Mouse (Mus musculus): ENCODE results near the gene Cass4. TPM values are rescaled to one million over a fixed set of nuclear protein-coding genes. Genes with fewer than 3 reads are reported as not detected.

Gene Cass4
- total and polyA plus RNA-seq, 2 experiments from 2014 or later = 0.16 to 0.21 TPM

GRCm38 (mm10) chr2:172399901-172400300 lies 6.3 kb downstream of the Cass4 start:
- Histone ChIP-seq H3K9me3 (ENCODE audit: low read length) (no peaks in the 10 kb centered on the region), H3K9ac (replicated peaks; ENCODE audit: low read length) (no peak overlapping the region), H3K4me1 (ENCODE audit: insufficient read depth, low read length) (no peaks in the 10 kb centered on the region), H3K4me3 (ENCODE audit: low read length) (no peak overlapping the region), H3K36me3 (ENCODE audit: insufficient read depth, low read length) (no peaks in the 10 kb centered on the region), H3K4me2 (ENCODE audit: low read depth, low read length) (no peak overlapping the region), H3K27ac (no peak overlapping the region), H3K27me3 (ENCODE audit: insufficient read depth, low read length) (no peaks in the 10 kb centered on the region)
- DNase-seq (ENCODE audit: low spot score) = peak; percentile 10
- 20% methylated on average over 9 of the region's 9 CpGs for WGBS
- ATAC-seq = peak; percentile 29; the same call in 1 of the 2 replicates
- no peak for TF ChIP-seq CTCF (IDR thresholded peaks at IDR 0.05; ENCODE audit: low read depth)

DNA sequence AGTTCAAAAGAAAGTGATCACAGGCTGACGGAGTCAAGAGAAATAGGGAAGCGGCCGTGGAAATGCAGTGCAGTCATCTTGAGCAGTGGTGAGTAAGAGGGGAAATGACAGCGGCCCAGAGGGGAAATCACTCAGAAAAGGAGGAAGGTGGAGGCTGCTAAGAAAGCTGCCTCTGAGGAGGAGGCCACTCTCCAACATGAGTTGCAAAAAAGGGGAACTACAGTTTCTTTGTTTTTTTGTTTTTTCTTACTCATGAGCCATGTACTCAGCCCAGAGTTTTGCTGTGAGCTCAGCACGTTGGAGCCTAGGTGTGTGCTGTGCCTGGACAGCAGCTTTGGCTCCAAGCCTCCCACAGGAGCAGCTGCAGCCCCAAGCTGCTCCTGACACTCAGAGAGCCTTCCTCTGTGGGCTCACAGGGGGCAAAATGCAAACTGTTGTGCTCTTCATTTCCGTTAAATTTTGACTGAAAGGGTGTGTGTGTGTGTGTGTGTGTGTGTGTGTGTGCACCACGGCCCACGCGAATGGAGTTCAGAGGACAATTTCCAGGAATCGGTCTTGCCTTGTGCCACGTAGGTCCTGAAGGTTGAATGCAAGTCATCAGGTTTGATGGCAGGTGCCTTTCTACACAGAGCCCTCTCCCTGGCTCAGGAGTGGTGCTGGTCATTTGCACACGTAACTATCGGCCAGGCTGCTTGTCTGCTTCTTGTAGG lies 7.7 kb downstream of the Cass4 start:
- Histone ChIP-seq H3K4me1 (ENCODE audit: insufficient read depth, low read length) (no peaks in the 10 kb centered on the region), H3K4me2 (ENCODE audit: low read depth, low read length) (no peak overlapping the region), H3K9ac (replicated peaks; ENCODE audit: low read length) (no peak overlapping the region), H3K36me3 (ENCODE audit: insufficient read depth, low read length) (no peaks in the 10 kb centered on the region), H3K4me3 (ENCODE audit: low read length) (no peak overlapping the region), H3K27ac (no peak overlapping the region), H3K27me3 (ENCODE audit: insufficient read depth, low read length) (no peaks in the 10 kb centered on the region), H3K9me3 (ENCODE audit: low read length) (no peaks in the 10 kb centered on the region)
- DNase-seq (ENCODE audit: low spot score) (no peak), ATAC-seq (no peak)
- WGBS = 73% methylated on average over 13 of the region's 13 CpGs
- no peak for TF ChIP-seq CTCF (IDR thresholded peaks at IDR 0.05; ENCODE audit: low read depth)

- Histone ChIP-seq H3K4me2 (ENCODE audit: low read depth, low read length) (no peak overlapping the region), H3K4me3 (ENCODE audit: low read length) (no peak overlapping the region), H3K27me3 (ENCODE audit: insufficient read depth, low read length) (no peaks in the 10 kb centered on the region), H3K4me1 (ENCODE audit: insufficient read depth, low read length) (no peaks in the 10 kb centered on the region), H3K36me3 (ENCODE audit: insufficient read depth, low read length) (no peaks in the 10 kb centered on the region), H3K9me3 (ENCODE audit: low read length) (no peaks in the 10 kb centered on the region), H3K27ac (no peak overlapping the region), H3K9ac (replicated peaks; ENCODE audit: low read length) (no peak overlapping the region)
- ATAC-seq (no peak), DNase-seq (ENCODE audit: low spot score) (no peak)
- 58% methylated on average over 7 of the region's 7 CpGs for WGBS
- TF ChIP-seq CTCF (IDR thresholded peaks at IDR 0.05; ENCODE audit: low read depth) = no peak
These were observed 10.6 kb downstream of the Cass4 start for GRCm38 (mm10) chr2:172404239-172404638.

DNA sequence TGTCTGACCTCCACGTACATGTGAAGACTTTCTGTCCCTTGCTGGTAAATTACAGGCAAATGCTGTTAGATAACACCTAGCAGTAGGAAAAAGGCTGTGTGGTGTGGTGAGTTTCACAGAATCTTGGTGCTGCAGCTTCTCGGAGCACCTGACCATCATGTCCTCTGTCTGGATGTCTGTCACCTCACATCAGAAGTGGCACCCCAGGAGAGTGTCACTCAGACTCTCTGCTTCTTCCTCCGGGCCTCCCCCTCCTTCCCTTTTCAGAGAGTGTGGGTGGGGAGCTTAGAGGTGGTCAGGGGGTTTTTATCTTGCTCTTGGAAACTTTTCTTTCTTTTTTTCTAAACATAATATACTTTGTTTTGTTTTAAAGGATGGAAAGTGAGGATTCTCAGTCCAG lies 11.4 kb downstream of the Cass4 start:
- Histone ChIP-seq H3K4me2 (ENCODE audit: low read depth, low read length) (no peak overlapping the region), H3K27me3 (ENCODE audit: insufficient read depth, low read length) (no peaks in the 10 kb centered on the region), H3K4me1 (ENCODE audit: insufficient read depth, low read length) (no peaks in the 10 kb centered on the region), H3K4me3 (ENCODE audit: low read length) (no peak overlapping the region), H3K27ac (no peak overlapping the region), H3K9ac (replicated peaks; ENCODE audit: low read length) (no peak overlapping the region), H3K36me3 (ENCODE audit: insufficient read depth, low read length) (no peaks in the 10 kb centered on the region), H3K9me3 (ENCODE audit: low read length) (no peaks in the 10 kb centered on the region)
- WGBS = 63% methylated on average over 3 of the region's 3 CpGs
- ATAC-seq (no peak), DNase-seq (ENCODE audit: low spot score) (no peak)
- no peak for TF ChIP-seq CTCF (IDR thresholded peaks at IDR 0.05; ENCODE audit: low read depth)

GRCm38 (mm10) chr2:172406173-172406572 lies 12.6 kb downstream of the Cass4 start:
- Histone ChIP-seq H3K27ac (no peak overlapping the region), H3K27me3 (ENCODE audit: insufficient read depth, low read length) (no peaks in the 10 kb centered on the region), H3K4me2 (ENCODE audit: low read depth, low read length) (no peak overlapping the region), H3K9me3 (ENCODE audit: low read length) (no peaks in the 10 kb centered on the region), H3K4me1 (ENCODE audit: insufficient read depth, low read length) (no peaks in the 10 kb centered on the region), H3K36me3 (ENCODE audit: insufficient read depth, low read length) (no peaks in the 10 kb centered on the region), H3K9ac (replicated peaks; ENCODE audit: low read length) (no peak overlapping the region), H3K4me3 (ENCODE audit: low read length) (no peak overlapping the region)
- no peak for TF ChIP-seq CTCF (IDR thresholded peaks at IDR 0.05; ENCODE audit: low read depth)
- DNase-seq (ENCODE audit: low spot score) (no peak), ATAC-seq (no peak)
- 75% methylated on average over 4 of the region's 4 CpGs for whole genome bisulfite sequencing

- Histone ChIP-seq H3K4me1 (ENCODE audit: insufficient read depth, low read length) (no peaks in the 10 kb centered on the region), H3K4me2 (ENCODE audit: low read depth, low read length) (no peak overlapping the region), H3K9me3 (ENCODE audit: low read length) (no peaks in the 10 kb centered on the region), H3K9ac (replicated peaks; ENCODE audit: low read length) (no peak overlapping the region), H3K27ac (no peak overlapping the region), H3K27me3 (ENCODE audit: insufficient read depth, low read length) (no peaks in the 10 kb centered on the region), H3K4me3 (ENCODE audit: low read length) (no peak overlapping the region), H3K36me3 (ENCODE audit: insufficient read depth, low read length) (no peaks in the 10 kb centered on the region)
- ATAC-seq = no peak
- TF ChIP-seq CTCF (IDR thresholded peaks at IDR 0.05; ENCODE audit: low read depth) = no peak
- 72% methylated on average over 2 of the region's 2 CpGs for WGBS
- DNase-seq (ENCODE audit: low spot score) = no peak
These were observed 13.9 kb downstream of the Cass4 start for GRCm38 (mm10) chr2:172407499-172407898.

- Histone ChIP-seq H3K36me3 (ENCODE audit: insufficient read depth, low read length) (no peaks in the 10 kb centered on the region), H3K9ac (replicated peaks; ENCODE audit: low read length) (no peak overlapping the region), H3K27ac (no peak overlapping the region), H3K4me1 (ENCODE audit: insufficient read depth, low read length) (no peaks in the 10 kb centered on the region), H3K27me3 (ENCODE audit: insufficient read depth, low read length) (no peaks in the 10 kb centered on the region), H3K4me3 (ENCODE audit: low read length) (no peak overlapping the region), H3K4me2 (ENCODE audit: low read depth, low read length) (no peak overlapping the region), H3K9me3 (ENCODE audit: low read length) (no peaks in the 10 kb centered on the region)
- DNase-seq (ENCODE audit: low spot score) (no peak), ATAC-seq (no peak)
- WGBS = 67% methylated on average over 2 of the region's 2 CpGs
- no peak for TF ChIP-seq CTCF (IDR thresholded peaks at IDR 0.05; ENCODE audit: low read depth)
These were observed 17.1 kb downstream of the Cass4 start for GRCm38 (mm10) chr2:172410686-172411085.
